Mouse (Mus musculus) adrenal gland, adult (tissue): Measurements from ENCODE around the gene Stk39.

Experiments used
- DNase-seq, 2 experiments: peaks; one replicate each; pipeline ENCODE4 v3.0.0; 2022 to 2023; ENCODE audit warnings: low spot score in 1 of 2; ENCODE audit not compliant: inconsistent age in 2 of 2

Stk39 gene

GRCm38 (mm10) chr2:68463801-68464200, 8.3 kb downstream of the Stk39 start:
- peak; percentile 63 to 81 for DNase-seq

GRCm38 (mm10) chr2:68458115-68458514, 14.0 kb downstream of the Stk39 start:
- DNase-seq: no peak

DNA sequence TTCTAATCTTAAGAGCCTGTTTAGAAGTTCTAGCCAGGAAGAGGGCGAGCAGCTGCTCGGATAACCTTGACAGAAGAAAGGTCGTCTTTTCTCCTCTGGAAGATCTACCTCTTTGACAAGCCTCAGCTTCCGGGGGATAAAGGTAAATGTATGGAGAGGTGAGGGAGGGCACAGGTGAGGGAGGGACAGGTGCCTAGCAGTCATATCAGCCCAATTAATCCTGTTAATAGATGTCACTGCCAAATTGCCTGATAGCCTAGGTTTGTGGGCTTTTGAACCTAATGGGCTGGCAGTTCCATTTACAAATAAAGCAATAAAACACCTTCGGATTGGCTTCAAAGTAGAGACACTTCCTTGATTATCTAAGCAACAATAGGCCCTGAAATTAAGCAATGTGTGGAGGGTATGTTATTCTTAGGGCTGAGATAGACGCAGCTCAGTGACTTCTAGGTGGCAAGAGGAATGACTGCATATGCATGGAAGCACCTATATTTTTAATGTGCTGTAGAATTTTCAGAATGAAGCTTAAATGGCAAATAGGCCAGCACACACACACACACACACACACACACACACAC, 14.5 kb downstream of the Stk39 start:
- peak in 1 of 2 experiments; percentile 46 for DNase-seq

DNA sequence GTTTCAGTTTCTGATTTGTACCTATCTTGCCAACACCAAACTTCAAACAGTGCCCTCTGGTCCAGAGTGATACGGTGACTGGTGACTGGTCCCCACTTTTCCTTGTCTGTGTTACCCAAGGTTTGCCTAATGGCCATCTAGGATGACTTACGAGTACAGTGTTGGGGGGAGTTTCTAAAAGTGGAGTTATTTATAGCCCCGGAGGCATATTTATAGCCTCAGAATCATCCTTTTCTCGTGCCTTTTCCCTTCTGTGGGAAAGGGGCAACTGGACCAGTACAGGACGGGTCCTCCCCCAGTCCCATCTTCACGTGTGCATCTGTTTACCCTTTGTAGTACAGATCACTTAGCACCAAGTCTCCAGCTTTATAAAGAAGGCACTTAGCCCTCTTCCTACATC, 15.2 kb downstream of the Stk39 start:
- DNase-seq: peak in 1 of 2 experiments; percentile 44

DNA sequence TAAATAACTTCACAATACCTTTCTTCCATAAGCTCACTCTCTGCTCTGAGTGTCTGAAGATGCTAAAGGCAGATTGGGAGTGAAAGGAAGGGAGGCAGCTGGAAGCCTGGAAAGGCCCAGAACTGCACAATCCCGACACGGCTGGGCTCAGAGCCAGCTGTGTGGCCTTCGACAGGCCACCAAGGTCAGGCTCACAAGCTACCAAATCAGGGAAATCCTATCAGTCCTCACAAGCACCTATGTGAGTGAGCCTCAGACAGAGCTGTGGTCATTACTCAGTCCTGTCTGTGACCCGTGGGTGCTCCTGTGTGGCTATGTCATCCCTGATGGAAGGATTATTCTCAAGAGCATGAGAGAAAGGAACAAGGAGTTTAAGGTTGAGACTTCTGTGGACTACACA, 19.7 kb downstream of the Stk39 start:
- DNase-seq: peak; percentile 91

DNA sequence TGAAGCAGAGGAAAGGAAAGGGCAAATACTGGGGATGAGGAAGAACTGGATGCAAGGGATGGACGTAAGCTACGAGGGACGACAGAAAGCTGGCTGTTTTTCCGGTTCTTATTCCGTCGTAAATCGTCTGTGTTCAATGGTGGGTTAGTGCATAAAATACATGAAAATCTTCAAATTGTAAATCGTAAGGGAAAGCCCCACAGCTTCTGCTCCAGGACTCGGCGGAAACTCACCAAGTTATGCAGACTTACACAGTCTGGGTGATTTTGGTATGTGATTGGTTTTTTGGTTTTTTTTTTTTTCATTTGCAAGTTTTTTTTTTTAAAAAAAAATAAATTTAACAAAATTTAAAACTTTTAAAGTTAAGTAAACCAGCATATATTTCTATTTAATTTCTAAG, 24.0 kb downstream of the Stk39 start:
- DNase-seq: no peak

DNA sequence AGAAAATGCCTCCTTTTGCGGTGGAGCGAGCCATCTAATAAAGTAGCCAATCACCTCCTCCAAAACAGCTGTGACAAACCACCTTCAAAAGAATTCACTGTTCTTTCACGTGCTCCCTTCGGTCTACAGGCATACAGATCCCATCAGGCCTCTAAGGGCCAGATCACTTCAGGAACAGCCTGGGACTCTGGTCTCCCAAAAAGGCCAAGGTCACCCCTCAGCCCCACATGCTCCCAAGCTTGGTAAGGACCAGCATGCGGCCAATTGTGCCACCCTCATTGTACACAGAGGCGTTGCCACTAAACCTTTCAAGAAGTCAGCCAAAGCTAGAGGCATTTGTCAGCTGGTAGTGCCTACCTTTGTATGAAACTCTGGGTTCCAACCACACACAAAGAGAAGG, 28.9 kb downstream of the Stk39 start:
- DNase-seq: peak; percentile 70 to 74

- peak in 1 of 2 experiments; percentile 69 for DNase-seq
These were observed 29.9 kb downstream of the Stk39 start for GRCm38 (mm10) chr2:68442113-68442717.

GRCm38 (mm10) chr2:68439614-68440013, 32.5 kb downstream of the Stk39 start:
- no peak for DNase-seq

DNA sequence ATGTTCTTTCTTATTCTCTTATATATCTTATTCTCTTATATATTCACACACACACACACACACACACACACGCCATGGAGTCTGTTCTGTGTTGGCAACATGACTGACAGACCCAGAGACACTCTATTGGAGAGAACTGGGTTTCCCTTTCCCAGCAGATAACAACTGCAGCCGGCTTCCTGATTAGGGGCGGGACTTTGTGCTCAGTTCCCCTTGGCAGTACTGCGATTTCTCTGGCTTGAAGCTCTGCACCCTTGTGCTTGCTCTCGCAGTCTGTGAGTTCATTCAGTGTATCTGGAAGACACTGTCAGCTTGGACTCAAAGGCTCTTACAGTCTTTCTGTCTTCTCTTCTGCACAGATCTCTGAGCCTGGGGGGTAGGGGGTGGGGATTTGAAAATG, 34.1 kb downstream of the Stk39 start:
- no peak for DNase-seq

GRCm38 (mm10) chr2:68437216-68437615, 34.9 kb downstream of the Stk39 start:
- DNase-seq: no peak

GRCm38 (mm10) chr2:68436305-68436704, 35.8 kb downstream of the Stk39 start:
- peak; percentile 58 to 78 for DNase-seq

GRCm38 (mm10) chr2:68435494-68436255, 36.4 kb downstream of the Stk39 start:
- peak in 1 of 2 experiments; percentile 38 for DNase-seq

- DNase-seq: no peak
These were observed 37.1 kb downstream of the Stk39 start for GRCm38 (mm10) chr2:68434997-68435396.

DNA sequence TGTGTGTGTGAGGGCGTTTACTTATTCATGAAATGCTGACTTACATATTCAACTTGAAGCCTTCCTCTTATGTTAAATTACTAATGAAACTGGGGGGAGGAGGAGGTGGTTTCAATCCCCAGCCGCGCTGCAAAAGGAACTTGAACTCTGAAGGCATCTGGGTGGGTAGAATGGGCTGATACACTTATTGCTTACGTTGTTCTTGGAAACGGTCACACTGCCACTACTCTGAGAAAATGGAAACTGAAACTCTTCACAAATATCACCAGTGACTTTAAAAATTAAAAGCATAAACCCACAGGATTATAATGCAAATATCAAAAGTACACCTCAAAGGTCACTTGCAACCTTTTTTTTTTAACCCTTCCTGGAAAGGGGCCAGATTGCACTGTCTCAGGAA, 37.5 kb downstream of the Stk39 start:
- peak in 1 of 2 experiments; percentile 58 for DNase-seq

DNA sequence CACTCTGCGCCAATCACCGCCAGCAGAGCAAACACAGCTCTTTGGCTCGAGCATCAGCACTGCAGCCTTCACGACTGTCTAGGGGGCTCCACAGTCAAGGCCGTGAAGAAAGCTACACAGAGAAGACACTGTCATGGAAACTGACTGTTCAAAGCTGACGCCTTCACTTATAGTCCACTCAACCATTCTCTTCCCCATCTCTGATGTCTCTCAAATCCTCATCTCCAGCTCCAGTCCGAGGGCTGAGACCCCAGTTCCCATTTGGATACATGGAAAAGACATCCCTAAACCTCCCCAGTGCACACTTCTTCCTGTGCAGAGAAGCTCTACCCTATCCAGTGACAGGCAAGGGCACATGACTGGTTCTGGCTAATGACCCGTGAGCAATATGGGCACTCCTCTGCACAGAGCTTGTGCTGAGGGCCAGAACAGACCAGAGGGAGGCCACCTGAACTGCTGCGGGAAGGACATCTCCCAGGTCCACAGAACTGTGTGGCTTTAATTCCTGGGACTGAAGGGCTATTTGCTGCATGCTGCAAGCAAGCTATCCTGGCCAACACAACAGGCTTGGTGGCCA, 38.2 kb downstream of the Stk39 start:
- peak in 1 of 2 experiments; percentile 57 for DNase-seq

GRCm38 (mm10) chr2:68432834-68433233, 39.2 kb downstream of the Stk39 start:
- DNase-seq: peak in 1 of 2 experiments; percentile 52

GRCm38 (mm10) chr2:68431024-68431962, 40.8 kb downstream of the Stk39 start:
- DNase-seq: no peak

GRCm38 (mm10) chr2:68430493-68430892, 41.6 kb downstream of the Stk39 start:
- DNase-seq: peak in 1 of 2 experiments; percentile 76

- no peak for DNase-seq
These were observed 42.6 kb downstream of the Stk39 start for GRCm38 (mm10) chr2:68429436-68429835.
